Mouse (Mus musculus): ENCODE data around the gene Cpxcr1. TPM values are rescaled to one million over a fixed set of nuclear protein-coding genes. Genes with fewer than 3 reads are reported as not detected.

The Cpxcr1 gene
- not detected for total RNA-seq (2021)
- long read RNA-seq, experiment 1 = 0 reads
- long read RNA-seq, experiment 2 = 0 reads

GRCm38 (mm10) chrX:116448644-116449043 lies at the start of gene Cpxcr1:
TSS of gene Cpxcr1 (plus strand) at chrX:116448944.
- no peak for DNase-seq
- intact Hi-C loops (cut with DNase I) = no loop called here

Other genes with a start within 250 kb of the Cpxcr1 start
- not detected for gene H2afb2, start 232.2 kb downstream of the Cpxcr1 start, total RNA-seq (2021)